Mouse (Mus musculus) adrenal gland, postnatal 25 days (tissue): Measurements from ENCODE around the gene Krtap5-2. TPM values are rescaled to one million over a fixed set of nuclear protein-coding genes. Genes with fewer than 3 reads are reported as not detected.
"Not testable (repeated sequence)": the region's sequence is repeated elsewhere in the genome, so short reads cannot be mapped to it uniquely, and the experiment has no call there.

Experiments used
- DNase-seq: peaks from one replicate; pipeline ENCODE4 v3.0.0; 2021; ENCODE audit warnings: mixed read lengths
- total RNA-seq: library from RNA; stranded (reverse); gene quantifications from 2 replicates; pipeline ENCODE4 v1.2.3, GENCODE M21; 2021

The Krtap5-2 gene
- total RNA-seq, 1 experiment from 2014 or later, result not detected

DNA sequence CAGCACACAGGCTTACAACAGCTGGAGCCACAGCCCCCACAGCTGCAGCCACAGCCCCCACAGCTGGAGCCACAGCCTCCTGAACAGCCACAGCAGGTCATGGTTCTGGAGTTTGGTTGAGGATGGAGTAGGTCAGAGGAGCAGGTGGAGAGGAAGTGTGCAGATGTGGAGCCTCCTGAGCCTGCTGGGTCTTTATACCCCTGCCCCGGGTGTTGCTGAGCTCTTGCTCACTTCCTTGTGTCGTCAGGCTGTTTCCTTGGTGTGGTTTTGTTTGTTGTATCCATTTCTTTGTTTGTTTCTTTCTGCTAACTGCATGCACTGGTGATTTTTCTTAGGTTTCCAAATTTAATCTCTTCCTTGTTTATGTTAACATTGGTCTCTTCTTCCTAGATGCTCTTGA lies 39.9 kb downstream of the Krtap5-2 start, which contains the start of gene Gm39115:
Gene Gm39115 (minus strand): TSS at position 101 of the 400 bp plus-strand sequence.
- not testable (repeated sequence) for DNase-seq

DNA sequence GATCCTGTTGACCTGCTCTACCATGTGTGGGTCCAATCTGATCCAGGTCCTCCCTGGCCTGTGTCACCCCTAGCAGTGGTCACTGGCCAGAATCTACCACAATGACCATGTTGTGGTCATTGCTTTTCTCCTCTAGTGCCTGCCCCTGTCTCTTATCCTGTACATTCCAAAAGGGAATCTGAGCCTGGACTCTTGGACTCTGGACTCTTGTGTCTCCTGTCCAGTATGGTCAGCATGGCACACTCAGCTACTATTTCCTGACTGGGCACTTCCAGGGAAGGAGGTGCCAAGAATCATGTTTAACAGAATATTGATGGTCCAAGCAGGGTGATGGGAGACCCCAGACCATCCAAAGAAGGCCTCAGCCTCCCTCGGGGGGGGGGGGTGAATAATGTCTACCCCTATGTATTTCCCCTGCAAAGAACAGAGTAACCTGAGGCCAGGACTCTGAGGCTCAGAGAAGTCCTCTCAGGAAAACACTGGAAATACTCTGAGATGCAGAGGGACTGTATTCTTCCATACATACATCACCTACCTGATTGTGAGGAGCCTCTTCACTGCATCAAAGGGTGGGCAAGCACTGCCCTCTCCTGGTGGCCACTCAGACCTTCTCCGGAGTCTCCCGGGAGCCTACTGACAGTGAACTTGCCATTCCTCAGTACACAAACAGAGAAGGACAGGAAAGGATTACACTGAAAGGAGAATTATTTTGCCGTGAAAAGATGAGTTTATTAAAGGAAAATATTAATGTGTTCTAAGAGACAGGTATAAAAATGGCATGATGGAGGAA lies 41.4 kb downstream of the Krtap5-2 start:
- DNase-seq, result no peak

DNA sequence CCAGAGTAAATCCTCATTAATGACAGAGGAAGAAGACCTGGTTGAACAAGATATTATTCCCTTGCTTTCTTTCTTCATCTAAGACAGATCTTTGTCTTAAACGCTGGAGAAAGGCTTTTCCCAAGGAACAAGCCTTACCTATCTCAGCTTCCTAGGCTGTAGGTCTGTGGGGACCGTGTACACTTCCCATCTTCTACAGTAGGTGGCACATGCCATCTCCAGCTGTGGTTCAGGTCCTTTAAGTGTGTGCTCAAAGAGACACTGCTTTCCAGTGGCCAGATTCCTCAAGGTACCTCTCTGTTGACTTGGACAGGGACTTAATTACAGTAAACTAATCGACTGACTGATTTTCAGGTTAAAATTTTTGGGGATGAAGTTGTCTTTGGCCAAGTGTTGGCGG lies 47.0 kb downstream of the Krtap5-2 start:
- no peak for DNase-seq

Other genes with a start within 250 kb of the Krtap5-2 start
- gene Brsk2, start 226.3 kb downstream of the Krtap5-2 start, total RNA-seq, result 1.1 and 1.7 TPM in 2 replicates
- gene Mob2, start 114.9 kb downstream of the Krtap5-2 start, total RNA-seq, result 50.3 and 56.9 TPM in 2 replicates
- 3.9 and 4.7 TPM in 2 replicates for gene Dusp8, start 80.2 kb downstream of the Krtap5-2 start, total RNA-seq
- gene Gm45618, start 55.3 kb downstream of the Krtap5-2 start, total RNA-seq, result not detected in 2 replicates
- not detected in 2 replicates for gene Gm39115, start 40.0 kb downstream of the Krtap5-2 start, total RNA-seq
- not detected in 2 replicates for gene Gm45337, start 31.4 kb downstream of the Krtap5-2 start, total RNA-seq
- gene Gm29735, start 18.9 kb downstream of the Krtap5-2 start, total RNA-seq, result not detected in 2 replicates
- not detected in 2 replicates for gene Gm4553, start 10.3 kb downstream of the Krtap5-2 start, total RNA-seq
- not detected in 2 replicates for gene Gm10153, start 14.4 kb upstream of the Krtap5-2 start, total RNA-seq
- not detected in 2 replicates for gene Krtap5-3, start 25.4 kb upstream of the Krtap5-2 start, total RNA-seq
- not detected in 2 replicates for gene Gm7579, start 35.9 kb upstream of the Krtap5-2 start, total RNA-seq
- gene Krtap5-5, start 54.0 kb upstream of the Krtap5-2 start, total RNA-seq, result not detected in 2 replicates
- gene Gm40460, start 65.1 kb upstream of the Krtap5-2 start, total RNA-seq, result not detected in 2 replicates
- gene Gm2431, start 82.3 kb upstream of the Krtap5-2 start, total RNA-seq, result not detected in 2 replicates
- not detected in 2 replicates for gene Gm4559, start 98.4 kb upstream of the Krtap5-2 start, total RNA-seq
- not detected in 2 replicates for gene Krtap5-1, start 121.1 kb upstream of the Krtap5-2 start, total RNA-seq
- gene Krtap5-4, start 127.5 kb upstream of the Krtap5-2 start, total RNA-seq, result not detected in 2 replicates
- gene Ifitm10, start 197.7 kb upstream of the Krtap5-2 start, total RNA-seq, result 3.0 and 4.1 TPM in 2 replicates
- 0.55 TPM in 1 of 2 replicates, not detected in the other for gene Gm49369, start 206.7 kb upstream of the Krtap5-2 start, total RNA-seq
- 1,030 and 1,043 TPM in 2 replicates for gene Ctsd, start 212.0 kb upstream of the Krtap5-2 start, total RNA-seq